Mouse (Mus musculus) heart, adult 2 months (tissue): ENCODE measurements at regions not wholly inside any gene's neighbourhood (a gene's known extent, or its start where the extent isn't known, plus 50 kb on each side); places are given as distances from the start of the nearest gene placed in this dataset.
"Not testable (repeated sequence)": the region's sequence is repeated elsewhere in the genome, so short reads cannot be mapped to it uniquely, and the experiment has no call there.

Experiments used
- DNase-seq, 2 experiments: peaks; one replicate each; pipeline ENCODE4 v3.0.0; 2021
- H3K27ac ChIP-seq: fragments of 200-600 bp; 2 replicates; pipeline ENCODE4 v1.8.1; 2022
- H3K27me3 ChIP-seq: fragments of 200-500 bp; 2 replicates; pipeline ENCODE4 v1.6.1; 2012; ENCODE audit warnings: mild to moderate bottlenecking, low read length, inconsistent platforms, mixed read lengths; ENCODE audit not compliant: control insufficient read depth, insufficient read depth
- H3K36me3 ChIP-seq: fragments of 200-500 bp; 2 replicates; pipeline ENCODE4 v1.6.1; 2012; ENCODE audit warnings: low read length, inconsistent platforms; ENCODE audit not compliant: control insufficient read depth, insufficient read depth
- H3K4me1 ChIP-seq: fragments of 200-500 bp; 2 replicates; pipeline ENCODE4 v1.6.1; 2011; ENCODE audit warnings: low read length; ENCODE audit not compliant: control insufficient read depth, insufficient read depth
- H3K4me3 ChIP-seq: fragments of 200-600 bp; 2 replicates; pipeline ENCODE4 v1.8.1; 2022
- H3K79me2 ChIP-seq: fragments of 200-500 bp; replicated peaks from 2 replicates; pipeline ENCODE4 v1.6.1; 2012; ENCODE audit warnings: mild to moderate bottlenecking, inconsistent platforms, low read length, moderate library complexity, mixed read lengths; ENCODE audit not compliant: control insufficient read depth, insufficient read depth
- H3K9ac ChIP-seq: fragments of 200-500 bp; 2 replicates; pipeline ENCODE4 v1.6.1; 2012; ENCODE audit warnings: low read depth, mild to moderate bottlenecking, control low read depth, inconsistent platforms, low read length, mixed read lengths
- CTCF ChIP-seq: fragments of 200-600 bp; IDR thresholded peaks from 2 replicates; pipeline ENCODE4 v1.8.1; 2022; ENCODE audit warnings: antibody characterized with exemption, mild to moderate bottlenecking, moderate library complexity
- EP300 ChIP-seq: fragments of 200-500 bp; IDR thresholded peaks from 2 replicates; pipeline ENCODE4 v1.6.1; 2011; ENCODE audit warnings: low read depth, low read length, control low read depth; ENCODE audit not compliant: insufficient read depth
- POLR2A ChIP-seq: fragments of 200-500 bp; IDR thresholded peaks from 2 replicates; pipeline ENCODE4 v1.6.1; 2011; ENCODE audit warnings: mild to moderate bottlenecking, low read depth, low read length, control low read depth; ENCODE audit not compliant: insufficient read depth
- WGBS: fragments of 180-500 bp; shearing (Covaris S2); methylation state at CpG from one replicate; pipeline ENCODE4 v1.1.7; 2018; 5-methylcytosine and 5-hydroxymethylcytosine counted together
- intact Hi-C: fragments of 180-260 bp; cut with DNase I; formaldehyde crosslinking; loops from one replicate; pipeline ENCODE4 v1.15.1; 2025

- Histone ChIP-seq H3K27ac (no peak overlapping the region), H3K27me3 (no peaks in the 10 kb centered on the region), H3K4me1 (no peaks in the 10 kb centered on the region), H3K9ac (no peak overlapping the region), H3K4me3 (no peak overlapping the region), H3K79me2 (no peaks in the 10 kb centered on the region), H3K36me3 (no peaks in the 10 kb centered on the region)
- intact Hi-C loops = no loop called here
- TF ChIP-seq CTCF = no peak
- no peak for DNase-seq
- WGBS = 80% methylated on average over 7 of the region's 7 CpGs
Measured at GRCm38 (mm10) chr10:95747939-95748338, 74.7 kb upstream of the Anapc15-ps start.

DNA sequence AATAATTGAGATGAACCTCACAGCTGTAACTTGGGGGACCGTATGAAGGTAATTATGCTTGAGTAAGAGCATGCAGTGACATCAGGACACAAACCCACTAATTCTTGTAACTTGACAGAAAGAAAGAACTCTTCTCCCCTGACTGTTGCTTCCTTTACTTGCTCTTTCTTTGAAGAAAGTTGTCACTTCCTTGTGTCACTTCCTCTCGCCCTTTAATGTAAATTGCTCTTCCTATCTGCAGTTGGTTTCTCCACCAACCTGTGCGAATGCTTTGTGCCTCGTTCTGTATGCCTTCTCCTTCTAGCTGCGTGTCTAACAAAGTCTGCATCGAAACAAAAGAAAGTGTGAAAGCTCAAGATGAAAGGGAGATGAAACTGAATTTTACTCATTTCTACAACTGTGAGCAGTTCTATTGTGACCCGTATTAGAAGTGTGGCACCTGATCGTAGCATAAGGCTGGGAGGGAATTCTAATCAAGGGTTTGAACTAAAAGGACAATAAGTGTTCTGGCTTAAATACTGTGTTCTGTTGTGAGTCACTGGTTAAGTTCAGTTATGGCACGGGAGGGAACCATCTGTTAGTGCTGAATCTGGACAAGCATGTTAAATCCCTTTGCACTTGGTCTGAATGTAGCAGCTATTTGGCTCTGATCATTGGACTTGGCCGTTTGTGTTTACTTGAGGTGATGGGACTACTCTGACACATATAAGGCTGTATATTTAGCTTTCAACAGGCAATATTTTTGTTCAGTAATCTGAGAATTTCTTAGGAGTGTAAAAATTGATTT, 72.8 kb upstream of the Anapc15-ps start:
- intact Hi-C loops = no loop called here
- DNase-seq = no peak
- Histone ChIP-seq H3K9ac (no peak overlapping the region), H3K4me3 (no peak overlapping the region), H3K4me1 (no peaks in the 10 kb centered on the region), H3K79me2 (no peaks in the 10 kb centered on the region), H3K27me3 (no peaks in the 10 kb centered on the region), H3K36me3 (no peaks in the 10 kb centered on the region), H3K27ac (no peak overlapping the region)
- no peak for TF ChIP-seq CTCF
- no peak for TF ChIP-seq EP300
- TF ChIP-seq POLR2A = no peak
- WGBS = 75% methylated on average over 10 of the region's 10 CpGs

- no peak overlapping the region for H3K9ac ChIP-seq
- no peak overlapping the region for H3K27ac ChIP-seq
- no peak overlapping the region for H3K4me3 ChIP-seq
- no peaks in the 10 kb centered on the region for H3K27me3 ChIP-seq
- H3K4me1 ChIP-seq = no peaks in the 10 kb centered on the region
- 63% methylated on average over 2 of the region's 2 CpGs for WGBS
- TF ChIP-seq EP300 (no peak), POLR2A (no peak), CTCF (no peak)
- H3K36me3 ChIP-seq = no peaks in the 10 kb centered on the region
- H3K79me2 ChIP-seq = no peaks in the 10 kb centered on the region
- intact Hi-C loops = no loop called here
- no peak for DNase-seq
Measured at GRCm38 (mm10) chr10:95745254-95745653, 72.0 kb upstream of the Anapc15-ps start.

DNA sequence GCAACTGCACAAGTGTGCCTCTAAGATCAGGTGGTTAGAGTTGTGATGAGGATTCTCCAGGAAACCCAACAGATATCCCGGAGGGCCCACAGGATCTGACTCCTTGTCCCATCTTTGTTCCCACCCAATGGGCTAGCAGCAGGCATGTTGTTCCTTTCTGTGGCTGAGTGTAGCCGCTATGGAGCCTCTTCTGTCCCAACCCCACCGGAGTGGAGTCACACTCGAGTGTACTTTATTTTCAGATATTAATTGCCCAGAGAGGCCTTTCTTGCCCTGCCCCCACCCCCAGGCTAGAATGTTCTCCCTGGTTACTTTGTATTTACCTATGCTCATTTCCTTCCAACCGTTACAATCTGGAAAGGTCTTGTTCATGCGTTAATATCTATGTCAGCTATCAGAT, 70.4 kb upstream of the Anapc15-ps start:
- Histone ChIP-seq H3K27ac (no peak overlapping the region), H3K4me1 (no peaks in the 10 kb centered on the region), H3K36me3 (no peaks in the 10 kb centered on the region), H3K79me2 (no peaks in the 10 kb centered on the region), H3K4me3 (no peak overlapping the region), H3K27me3 (no peaks in the 10 kb centered on the region), H3K9ac (no peak overlapping the region)
- intact Hi-C loops = no loop called here
- no peak for TF ChIP-seq CTCF
- no peak for TF ChIP-seq EP300
- TF ChIP-seq POLR2A = no peak
- no peak for DNase-seq
- 89% methylated on average over 6 of the region's 6 CpGs for WGBS

GRCm38 (mm10) chr10:95739421-95739820, 66.2 kb upstream of the Anapc15-ps start:
- 92% methylated on average over 4 of the region's 4 CpGs for WGBS
- intact Hi-C loops = no loop called here
- H3K36me3 ChIP-seq = no peaks in the 10 kb centered on the region

DNA sequence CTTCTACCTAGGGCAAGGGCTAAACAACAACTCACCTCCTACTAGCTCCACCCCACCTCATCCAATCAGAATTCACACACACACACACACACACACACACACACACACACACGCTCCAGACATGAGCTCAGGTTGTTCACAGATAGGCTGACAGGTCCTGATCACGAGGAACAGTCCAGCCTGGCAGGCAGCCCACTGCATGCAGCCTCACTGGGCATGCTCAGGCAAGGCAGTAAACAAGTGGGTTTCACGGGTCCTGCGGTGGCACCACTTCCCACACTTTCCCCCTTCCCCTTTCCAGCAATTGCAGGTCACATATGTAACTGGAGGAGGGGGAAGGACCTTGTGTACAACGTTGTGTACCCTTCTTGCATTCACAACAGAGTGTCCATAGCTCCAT, 63.5 kb upstream of the Anapc15-ps start:
- 58% methylated on average over 5 of the region's 5 CpGs for WGBS
- H3K36me3 ChIP-seq, DNase-seq, H3K27ac ChIP-seq, intact Hi-C loops, H3K79me2 ChIP-seq, H3K4me1 ChIP-seq, H3K9ac ChIP-seq, H3K4me3 ChIP-seq, H3K27me3 ChIP-seq: not testable (repeated sequence)

More at GRCm38 (mm10) chr10:95739421-95739820, 66.2 kb upstream of the Anapc15-ps start:
- no peak overlapping the region for H3K27ac ChIP-seq
- H3K9ac ChIP-seq = no peak overlapping the region
- H3K27me3 ChIP-seq = no peaks in the 10 kb centered on the region
- TF ChIP-seq CTCF (no peak), POLR2A (no peak), EP300 (no peak)
- H3K4me1 ChIP-seq = no peaks in the 10 kb centered on the region
- no peak overlapping the region for H3K4me3 ChIP-seq
- DNase-seq = no peak
- H3K79me2 ChIP-seq = no peaks in the 10 kb centered on the region
